Mouse (Mus musculus) heart, adult 9 months (tissue): Measurements from ENCODE around the gene Ago1.
A peak's percentile ranks its signal among the peaks of the same experiment; 100 is the strongest.

ENCODE experiments used
- DNase-seq, 2 experiments: peaks; one replicate each; pipeline ENCODE4 v3.0.0; 2022; ENCODE audit warnings: low spot score in 2 of 2

Gene Ago1

GRCm38 (mm10) chr4:126473031-126473430, 4.6 kb upstream of the Ago1 start:
- DNase-seq: no peak

- DNase-seq: no peak
Measured at GRCm38 (mm10) chr4:126469334-126469733, 951 bp upstream of the Ago1 start.

GRCm38 (mm10) chr4:126468925-126469324, 542 bp upstream of the Ago1 start:
- DNase-seq: no peak

GRCm38 (mm10) chr4:126467721-126468284, 580 bp downstream of the Ago1 start:
- peak; percentile 17 to 38 for DNase-seq

GRCm38 (mm10) chr4:126466251-126466750, 2.1 kb downstream of the Ago1 start:
- no peak for DNase-seq

- DNase-seq: peak in 1 of 2 experiments; percentile 18
Measured at GRCm38 (mm10) chr4:126465843-126466242, 2.5 kb downstream of the Ago1 start.

- no peak for DNase-seq
Measured at GRCm38 (mm10) chr4:126464892-126465235, 3.5 kb downstream of the Ago1 start.

- DNase-seq: no peak
Measured at GRCm38 (mm10) chr4:126464189-126464891, 4.0 kb downstream of the Ago1 start.

GRCm38 (mm10) chr4:126455441-126455840, 12.9 kb downstream of the Ago1 start:
- no peak for DNase-seq

- DNase-seq: no peak
Measured at GRCm38 (mm10) chr4:126454547-126455254, 13.7 kb downstream of the Ago1 start.

GRCm38 (mm10) chr4:126450268-126450667, 18.1 kb downstream of the Ago1 start:
- no peak for DNase-seq

- no peak for DNase-seq
Measured at GRCm38 (mm10) chr4:126447126-126447525, 21.3 kb downstream of the Ago1 start.

GRCm38 (mm10) chr4:126444528-126444927, 23.9 kb downstream of the Ago1 start:
- no peak for DNase-seq

GRCm38 (mm10) chr4:126438261-126438660, 30.1 kb downstream of the Ago1 start:
- no peak for DNase-seq

GRCm38 (mm10) chr4:126436268-126436667, 32.1 kb downstream of the Ago1 start:
- no peak for DNase-seq

GRCm38 (mm10) chr4:126434094-126434493, 34.3 kb downstream of the Ago1 start:
- DNase-seq: no peak

GRCm38 (mm10) chr4:126433175-126433574, 35.2 kb downstream of the Ago1 start:
- DNase-seq: no peak

- DNase-seq: no peak
Measured at GRCm38 (mm10) chr4:126431746-126432145, 36.6 kb downstream of the Ago1 start.

- peak; percentile 93 for DNase-seq
Measured at GRCm38 (mm10) chr4:126429347-126430079, 38.9 kb downstream of the Ago1 start, which contains the start of gene Ago3. Ago3 (minus strand) TSS chr4:126429556.

- DNase-seq: no peak
Measured at GRCm38 (mm10) chr4:126428682-126429346, 39.6 kb downstream of the Ago1 start.

- no peak for DNase-seq
Measured at GRCm38 (mm10) chr4:126423866-126424265, 44.5 kb downstream of the Ago1 start.

- DNase-seq: no peak
Measured at GRCm38 (mm10) chr4:126415707-126416106, 52.7 kb downstream of the Ago1 start.
